Mouse (Mus musculus) urinary bladder, postnatal 10 days (tissue): ENCODE data around the gene Ephb2.

ENCODE experiments used
- DNase-seq: peaks from one replicate; pipeline ENCODE4 v3.0.0; 2022; ENCODE audit warnings: low spot score

Gene Ephb2

GRCm38 (mm10) chr4:136835621-136836386, at the start of gene Ephb2:
Gene Ephb2, minus strand, starts transcription at chr4:136835988.
- no peak for DNase-seq

GRCm38 (mm10) chr4:136878601-136879000, 42.8 kb upstream of the Ephb2 start:
- no peak for DNase-seq

GRCm38 (mm10) chr4:136878171-136878570, 42.4 kb upstream of the Ephb2 start:
- DNase-seq, result no peak

- DNase-seq, result no peak
Observed at GRCm38 (mm10) chr4:136876971-136877370, 41.2 kb upstream of the Ephb2 start.

- no peak for DNase-seq
Observed at GRCm38 (mm10) chr4:136875012-136875411, 39.2 kb upstream of the Ephb2 start.

- DNase-seq, result no peak
Observed at GRCm38 (mm10) chr4:136868371-136868770, 32.6 kb upstream of the Ephb2 start.

- no peak for DNase-seq
Observed at GRCm38 (mm10) chr4:136867690-136868345, 32.0 kb upstream of the Ephb2 start.

GRCm38 (mm10) chr4:136865531-136865930, 29.7 kb upstream of the Ephb2 start:
- no peak for DNase-seq

GRCm38 (mm10) chr4:136864751-136865470, 29.1 kb upstream of the Ephb2 start:
- DNase-seq, result no peak

- no peak for DNase-seq
Observed at GRCm38 (mm10) chr4:136863517-136863916, 27.7 kb upstream of the Ephb2 start.

- DNase-seq, result no peak
Observed at GRCm38 (mm10) chr4:136862411-136862810, 26.6 kb upstream of the Ephb2 start.

GRCm38 (mm10) chr4:136861806-136862205, 26.0 kb upstream of the Ephb2 start:
- DNase-seq, result no peak

GRCm38 (mm10) chr4:136860022-136860421, 24.2 kb upstream of the Ephb2 start:
- no peak for DNase-seq

GRCm38 (mm10) chr4:136855081-136855480, 19.3 kb upstream of the Ephb2 start:
- no peak for DNase-seq

- DNase-seq, result no peak
Observed at GRCm38 (mm10) chr4:136852989-136853388, 17.2 kb upstream of the Ephb2 start.

GRCm38 (mm10) chr4:136852119-136852518, 16.3 kb upstream of the Ephb2 start:
- no peak for DNase-seq

GRCm38 (mm10) chr4:136848565-136848964, 12.8 kb upstream of the Ephb2 start:
- DNase-seq, result no peak

GRCm38 (mm10) chr4:136847166-136847565, 11.4 kb upstream of the Ephb2 start:
- no peak for DNase-seq

- no peak for DNase-seq
Observed at GRCm38 (mm10) chr4:136842802-136843201, 7.0 kb upstream of the Ephb2 start.

- no peak for DNase-seq
Observed at GRCm38 (mm10) chr4:136842033-136842432, 6.2 kb upstream of the Ephb2 start.

- DNase-seq, result no peak
Observed at GRCm38 (mm10) chr4:136841056-136841455, 5.3 kb upstream of the Ephb2 start.

- DNase-seq, result no peak
Observed at GRCm38 (mm10) chr4:136838462-136838861, 2.7 kb upstream of the Ephb2 start.

GRCm38 (mm10) chr4:136838026-136838425, 2.2 kb upstream of the Ephb2 start:
- no peak for DNase-seq
